Mouse (Mus musculus) liver, embryonic 14.5 days (tissue): ENCODE data around the gene Mpv17l2. TPM values are rescaled to one million over a fixed set of nuclear protein-coding genes. Genes with fewer than 3 reads are reported as not detected.

Source experiments
- ATAC-seq: fragments of 200-750 bp; cut with Nextera tagmentation; 2 replicates; pipeline ENCODE4 v1.8.0; 2017; ENCODE audit warnings: moderate number of reproducible peaks, mild to moderate bottlenecking, moderate library complexity; ENCODE audit not compliant: insufficient read depth
- DNase-seq, 3 experiments: peaks; one replicate each; pipeline ENCODE4 v3.0.0-alpha.2; 2012 to 2013; ENCODE audit warnings: low read depth in 3 of 3, low spot score in 3 of 3
- H3K27ac ChIP-seq: fragments of 300-500 bp; sonication (generic); 2 replicates; pipeline ENCODE4 v1.5.1; 2014; ENCODE audit warnings: moderate library complexity, mild to moderate bottlenecking, control low read depth, inconsistent platforms
- H3K27me3 ChIP-seq: fragments of 300-500 bp; sonication (generic); 2 replicates; pipeline ENCODE4 v1.6.1; 2014; ENCODE audit warnings: mild to moderate bottlenecking, low read length, moderate library complexity; ENCODE audit not compliant: control insufficient read depth, insufficient read depth
- H3K36me3 ChIP-seq: fragments of 300-500 bp; sonication (generic); replicated peaks from 2 replicates; pipeline ENCODE4 v1.6.1; 2014; ENCODE audit warnings: low read depth; ENCODE audit not compliant: control insufficient read depth, insufficient read depth
- H3K4me1 ChIP-seq, 2 experiments: fragments of 200-500 bp in 1 of 2; fragments of 300-500 bp in 1 of 2; sonication (generic) in 1 of 2; replicated peaks; 2 replicates each; pipeline ENCODE4 v1.6.1; 2012 to 2014; ENCODE audit warnings: antibody characterized with exemption in 1 of 2, inconsistent platforms in 1 of 2, low read length in 1 of 2; ENCODE audit not compliant: control insufficient read depth in 2 of 2, insufficient read depth in 2 of 2
- H3K4me2 ChIP-seq: fragments of 300-500 bp; sonication (generic); 2 replicates; pipeline ENCODE4 v1.6.1; 2014; ENCODE audit warnings: low read depth, mild to moderate bottlenecking, control low read depth, moderate library complexity
- H3K4me3 ChIP-seq, 2 experiments: fragments of 200-500 bp in 1 of 2; fragments of 300-500 bp in 1 of 2; sonication (generic) in 1 of 2; 2 replicates each; pipeline ENCODE4 v1.5.1; 2012 to 2014; ENCODE audit warnings: low read depth in 2 of 2, low read length in 2 of 2, mild to moderate bottlenecking in 2 of 2, control low read depth in 1 of 2, inconsistent platforms in 1 of 2, moderate library complexity in 1 of 2; ENCODE audit not compliant: insufficient read depth in 1 of 2
- H3K9ac ChIP-seq: fragments of 300-500 bp; sonication (generic); replicated peaks from 2 replicates; pipeline ENCODE4 v1.6.1; 2014; ENCODE audit warnings: mild to moderate bottlenecking, control low read depth, moderate library complexity
- H3K9me3 ChIP-seq: fragments of 300-500 bp; sonication (generic); 2 replicates; pipeline ENCODE4 v1.6.1; 2016; ENCODE audit warnings: low read length, mixed read lengths; ENCODE audit not compliant: control insufficient read depth
- CTCF ChIP-seq: IDR thresholded peaks from 2 replicates; pipeline ENCODE4 v1.5.1; 2016; ENCODE audit warnings: antibody characterized with exemption, low read depth, control low read depth
- EP300 ChIP-seq: IDR thresholded peaks from 2 replicates; pipeline ENCODE4 v1.6.1; 2016; ENCODE audit warnings: antibody characterized with exemption, low read depth
- WGBS: fragments of 180-500 bp; shearing (Covaris S2); extraction: QIAGEN DNeasy Blood & Tissue Kit; methylation state at CpG from one replicate; pipeline ENCODE4 v1.1.7; 2014; ENCODE audit not compliant: insufficient replicate concordance; 5-methylcytosine and 5-hydroxymethylcytosine counted together
- polyA plus RNA-seq, 2 experiments: library from polyadenylated mRNA; depleted of rRNA in 1 of 2; stranded (reverse) in 1 of 2; unstranded in 1 of 2; fragments of >200 nt; fragmentation: Nextera tagmentation in 1 of 2; extraction: Ambion mirVana in 1 of 2; gene quantifications; 2 replicates each; pipeline versions ENCODE4 v1.2.1 to v1.2.3; 2012 to 2014

Mpv17l2 gene
- polyA plus RNA-seq, 2 experiments = 28.5 to 39.8 TPM

- DNase-seq = no peak
- H3K4me1 ChIP-seq = peaks cover 61 to 67% of the 10 kb centered on the region in 2 experiments
- no peak for ATAC-seq
These were observed 5.3 kb upstream of the Mpv17l2 start for GRCm38 (mm10) chr8:70765838-70766570.

GRCm38 (mm10) chr8:70765329-70765728 is 4.6 kb upstream of the Mpv17l2 start:
- H3K9ac ChIP-seq = no peak overlapping the region; the same call in 1 of the 2 replicates
- no peaks in the 10 kb centered on the region for H3K9me3 ChIP-seq
- 28% methylated on average over 9 of the region's 9 CpGs for WGBS
- ATAC-seq (no peak), DNase-seq (no peak)
- H3K36me3 ChIP-seq = no peaks in the 10 kb centered on the region; the same call in 1 of the 2 replicates
- H3K27ac ChIP-seq = peak overlapping the region; percentile 79
- peak overlapping the region; percentile 99 for H3K4me2 ChIP-seq
- TF ChIP-seq EP300 = no peak
- TF ChIP-seq CTCF = no peak
- H3K27me3 ChIP-seq = no peaks in the 10 kb centered on the region
- peaks cover 61 to 65% of the 10 kb centered on the region in 2 experiments for H3K4me1 ChIP-seq
- peak overlapping the region; percentile 25 to 72; a peak in 3 of 4 replicates for H3K4me3 ChIP-seq

More at GRCm38 (mm10) chr8:70765838-70766570, 5.3 kb upstream of the Mpv17l2 start:
- Histone ChIP-seq H3K4me3 (peak overlapping the region; percentile 72 to 77), H3K36me3 (no peaks in the 10 kb centered on the region; the same call in 1 of the 2 replicates), H3K4me2 (peak overlapping the region; percentile 99), H3K27ac (peak overlapping the region; percentile 79), H3K9ac (peak overlapping the region; percentile 77), H3K9me3 (no peaks in the 10 kb centered on the region), H3K27me3 (no peaks in the 10 kb centered on the region)
- TF ChIP-seq CTCF (no peak), EP300 (no peak)
- 2% methylated on average over 34 of the region's 34 CpGs for WGBS

GRCm38 (mm10) chr8:70764676-70765075 is 3.9 kb upstream of the Mpv17l2 start:
- peak overlapping the region; percentile 85 for H3K27ac ChIP-seq
- no peak overlapping the region; a peak in 1 of 4 replicates for H3K4me3 ChIP-seq
- no peaks in the 10 kb centered on the region for H3K9me3 ChIP-seq
- H3K36me3 ChIP-seq = no peaks in the 10 kb centered on the region; the same call in 1 of the 2 replicates
- peaks cover 63 to 65% of the 10 kb centered on the region in 2 experiments for H3K4me1 ChIP-seq
- H3K9ac ChIP-seq = peak overlapping the region; percentile 51
- peak overlapping the region; percentile 99 for H3K4me2 ChIP-seq
- no peaks in the 10 kb centered on the region for H3K27me3 ChIP-seq
- no peak for DNase-seq
- no peak for ATAC-seq
- TF ChIP-seq CTCF = 0 out of 2 replicates have a peak, but pooled peaks have one; percentile 13
- no peak for TF ChIP-seq EP300
- 76% methylated on average over 13 of the region's 13 CpGs for WGBS

- Histone ChIP-seq H3K36me3 (no peaks in the 10 kb centered on the region; the same call in 1 of the 2 replicates), H3K27ac (peak overlapping the region; percentile 85), H3K27me3 (no peaks in the 10 kb centered on the region), H3K4me3 (peak overlapping the region; percentile 0 to 3; a peak in 3 of 4 replicates), H3K4me2 (peak overlapping the region; percentile 99), H3K9me3 (no peaks in the 10 kb centered on the region), H3K9ac (peak overlapping the region; percentile 51), H3K4me1 (peaks cover 65 to 66% of the 10 kb centered on the region in 2 experiments)
- DNase-seq (peak; percentile 83 to 94 (median 85)), ATAC-seq (peak; percentile 49)
- WGBS = 10% methylated on average over 8 of the region's 8 CpGs
- TF ChIP-seq EP300 (peak; percentile 73), CTCF (no peak)
These were observed 3.3 kb upstream of the Mpv17l2 start for GRCm38 (mm10) chr8:70764026-70764425.

- Histone ChIP-seq H3K9ac (peak overlapping the region; percentile 51; the same call in 1 of the 2 replicates), H3K36me3 (no peaks in the 10 kb centered on the region; the same call in 1 of the 2 replicates), H3K4me2 (peak overlapping the region; percentile 99), H3K27ac (peak overlapping the region; percentile 85), H3K27me3 (no peaks in the 10 kb centered on the region), H3K4me3 (peak overlapping the region; percentile 0 to 3; a peak in 3 of 4 replicates), H3K4me1 (peaks cover 66% of the 10 kb centered on the region in 2 experiments), H3K9me3 (no peaks in the 10 kb centered on the region)
- TF ChIP-seq EP300 (no peak), CTCF (peak; percentile 95)
- WGBS = 1% methylated on average over 3 of the region's 3 CpGs
- DNase-seq (peak in 1 of 3 experiments; percentile 56), ATAC-seq (no peak)
These were observed 2.6 kb upstream of the Mpv17l2 start for GRCm38 (mm10) chr8:70763354-70763753.
